Mouse (Mus musculus) regulatory T cell (primary cell): Measurements from ENCODE around the gene Cubn.

Experiments used
- in situ Hi-C: fragments of 300-600 bp; cut with MboI, MseI; formaldehyde crosslinking; loops from one replicate; pipeline ENCODE4 v1.15.1; 2025; ENCODE audit warnings: high pct_unique_total_duplicates

Cubn gene

DNA sequence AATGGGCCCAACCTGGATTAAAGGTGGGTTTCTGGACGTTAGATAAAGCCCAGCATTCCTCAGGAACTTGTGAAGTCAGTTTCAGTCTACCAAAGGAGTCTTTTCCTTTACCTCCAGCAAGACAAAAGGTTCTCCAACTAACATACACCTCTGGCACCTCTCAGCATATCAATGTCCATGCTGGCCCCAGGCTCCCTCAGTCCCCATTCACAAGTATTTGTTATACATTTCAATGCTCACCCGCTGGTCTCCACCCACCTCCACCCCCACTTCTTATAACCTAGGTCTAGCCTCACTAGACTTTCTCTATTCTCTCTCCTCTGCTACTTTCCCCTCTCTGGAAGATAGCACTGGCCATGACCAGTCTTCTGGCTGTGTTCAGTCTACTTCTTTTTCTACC lies 121.1 kb downstream of the Cubn start:
- in situ Hi-C loops, result no loop called here

DNA sequence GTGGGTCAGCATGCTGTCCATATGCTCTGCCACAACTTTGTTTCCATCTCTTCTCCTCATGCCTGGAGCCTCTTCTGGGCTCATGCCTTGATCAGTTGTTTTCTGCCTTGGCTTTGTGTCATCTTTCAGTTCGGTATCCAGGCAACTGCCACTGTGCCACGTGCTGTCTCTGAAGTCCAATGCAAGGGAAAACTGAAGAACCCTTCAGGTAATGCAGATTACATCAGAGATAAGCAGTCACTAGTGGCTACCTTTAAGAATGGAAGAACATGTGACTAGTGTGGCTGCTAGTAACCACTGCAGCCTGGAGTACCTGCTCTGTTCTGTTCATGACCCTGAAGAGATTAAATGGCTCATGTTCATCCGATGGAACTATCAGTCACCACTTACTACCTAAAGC lies 123.1 kb downstream of the Cubn start:
- in situ Hi-C loops, result no loop called here

DNA sequence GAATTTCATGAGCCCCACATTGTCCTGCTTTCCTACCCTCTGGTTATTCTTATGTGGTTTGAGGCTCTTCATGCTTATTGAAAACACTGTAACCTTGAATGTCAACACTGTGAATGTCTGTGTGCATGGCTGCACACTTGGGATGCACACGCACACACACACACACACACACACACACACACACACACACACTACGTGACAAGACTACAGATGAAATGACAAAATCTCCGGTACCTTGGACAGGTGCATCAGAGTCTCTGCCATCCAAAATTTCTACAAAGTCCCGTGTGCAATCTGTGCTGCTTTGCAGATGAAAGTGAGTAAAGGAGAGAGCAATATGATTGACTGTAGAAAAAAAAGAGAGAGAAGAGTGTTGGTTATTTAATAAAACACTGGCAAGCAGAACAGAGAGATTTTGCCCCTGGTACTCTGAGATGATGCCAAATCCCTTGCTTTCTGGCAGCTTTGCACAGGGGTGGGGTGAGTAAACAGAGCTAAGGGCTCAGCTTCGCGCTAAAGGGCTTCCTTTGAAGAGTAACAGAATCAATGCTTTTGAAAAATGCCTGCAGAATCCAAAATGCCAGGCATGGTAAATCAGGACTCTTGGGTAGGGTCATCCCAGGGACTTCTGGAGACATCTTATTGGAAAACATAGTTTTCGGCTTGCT lies 133.6 kb downstream of the Cubn start:
- in situ Hi-C loops, result loop anchor here (10.0 kb wide), 1 partner anchor 947 kb away; no protein-coding TSS in a partner anchor

DNA sequence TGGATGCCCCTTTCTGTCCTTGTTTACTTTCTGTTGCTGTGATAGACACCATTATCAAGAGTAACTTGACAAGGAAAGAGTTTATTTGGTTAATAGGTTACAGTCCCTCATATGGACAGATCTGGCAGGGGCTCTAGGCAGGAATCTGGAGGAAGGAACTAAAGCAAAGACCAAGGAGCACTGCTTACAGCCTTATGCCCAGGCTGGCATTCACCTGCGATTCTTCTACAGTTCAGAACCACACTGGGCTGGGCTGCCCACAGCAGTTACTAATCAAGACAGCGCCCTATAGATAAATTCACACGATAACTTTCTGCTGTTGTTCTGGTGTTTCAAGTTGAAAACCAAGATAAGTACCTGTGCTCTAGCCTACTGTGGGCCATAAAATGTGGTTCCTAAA lies 138.8 kb downstream of the Cubn start:
- in situ Hi-C loops, result loop anchor here (10.0 kb wide), 1 partner anchor 952 kb away; no protein-coding TSS in a partner anchor

DNA sequence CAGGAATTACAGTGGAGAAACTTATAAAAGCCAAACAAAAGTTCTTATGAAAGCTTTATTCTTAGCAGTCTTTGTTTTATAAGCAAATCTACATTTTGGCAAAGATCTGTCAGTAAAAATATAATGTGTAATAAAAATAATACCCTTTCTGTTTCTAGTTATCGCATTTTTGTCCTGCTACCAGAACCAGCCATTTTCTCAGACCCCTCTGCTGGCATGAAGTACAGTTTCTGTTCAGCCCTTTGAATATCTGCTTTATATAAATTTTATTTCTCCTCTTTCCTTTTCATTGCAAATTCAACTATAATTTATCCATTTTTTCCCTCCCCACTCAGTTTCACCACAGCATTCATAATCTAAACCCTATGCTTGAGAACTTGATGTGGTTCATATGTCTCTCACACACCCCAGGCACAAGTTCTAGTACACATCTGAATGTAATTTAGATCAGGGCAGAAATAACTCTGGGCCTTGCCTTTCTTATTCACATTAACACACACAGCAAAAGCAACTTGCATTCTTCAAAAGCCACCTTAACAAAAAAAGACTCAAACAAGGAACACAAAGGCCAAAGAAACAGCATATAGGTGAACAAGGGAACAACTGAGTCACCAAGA lies 139.4 kb downstream of the Cubn start:
- in situ Hi-C loops, result loop anchor here (10.0 kb wide), 1 partner anchor 953 kb away; no protein-coding TSS in a partner anchor

DNA sequence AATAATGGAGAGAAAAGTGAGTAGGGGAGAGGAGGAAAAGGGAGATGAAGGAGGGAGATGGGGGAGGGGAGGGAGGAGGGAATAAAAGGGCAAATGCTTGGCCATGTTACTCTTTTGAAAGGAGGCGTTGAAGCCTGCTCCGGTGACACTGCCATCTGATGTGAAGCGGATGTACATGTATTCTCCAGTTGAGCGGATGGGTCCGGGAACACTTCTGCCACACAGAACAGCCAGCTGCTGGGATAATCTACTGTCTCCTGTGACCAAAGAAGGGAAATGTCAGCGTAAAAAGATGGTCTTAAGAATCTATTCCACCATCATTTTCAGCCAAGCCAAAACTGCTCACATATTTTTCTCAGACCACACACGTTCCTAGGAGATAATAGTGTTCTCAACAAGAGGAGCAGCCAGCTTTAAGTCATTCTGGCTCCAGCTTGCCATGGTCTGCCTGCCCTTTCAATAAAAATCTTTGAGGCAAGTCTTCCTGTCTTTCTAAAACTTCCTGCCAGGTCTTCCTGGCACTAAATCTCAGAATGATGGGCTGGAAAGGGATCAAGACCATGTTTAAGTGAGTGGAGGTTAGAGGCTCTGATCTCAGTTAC lies 149.2 kb downstream of the Cubn start:
- in situ Hi-C loops, result no loop called here

DNA sequence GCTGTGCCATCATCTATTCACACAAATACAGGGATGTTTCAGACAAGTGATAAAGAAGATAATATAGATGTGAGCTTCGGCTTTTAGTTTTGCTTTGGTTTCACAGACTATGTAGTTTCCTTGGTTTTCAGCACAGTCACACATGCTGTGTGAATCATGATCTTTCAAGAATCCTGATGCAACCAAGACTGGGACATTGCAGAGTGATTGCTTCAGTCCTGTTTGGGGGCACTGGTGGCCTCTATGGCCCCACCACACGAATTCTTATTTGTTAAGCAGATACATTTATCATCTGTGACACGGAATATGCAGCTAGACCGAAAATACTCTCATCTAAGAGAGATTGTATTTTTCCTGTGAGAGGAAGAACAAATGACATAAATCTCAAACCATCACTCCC lies 156.2 kb downstream of the Cubn start:
- in situ Hi-C loops, result no loop called here

DNA sequence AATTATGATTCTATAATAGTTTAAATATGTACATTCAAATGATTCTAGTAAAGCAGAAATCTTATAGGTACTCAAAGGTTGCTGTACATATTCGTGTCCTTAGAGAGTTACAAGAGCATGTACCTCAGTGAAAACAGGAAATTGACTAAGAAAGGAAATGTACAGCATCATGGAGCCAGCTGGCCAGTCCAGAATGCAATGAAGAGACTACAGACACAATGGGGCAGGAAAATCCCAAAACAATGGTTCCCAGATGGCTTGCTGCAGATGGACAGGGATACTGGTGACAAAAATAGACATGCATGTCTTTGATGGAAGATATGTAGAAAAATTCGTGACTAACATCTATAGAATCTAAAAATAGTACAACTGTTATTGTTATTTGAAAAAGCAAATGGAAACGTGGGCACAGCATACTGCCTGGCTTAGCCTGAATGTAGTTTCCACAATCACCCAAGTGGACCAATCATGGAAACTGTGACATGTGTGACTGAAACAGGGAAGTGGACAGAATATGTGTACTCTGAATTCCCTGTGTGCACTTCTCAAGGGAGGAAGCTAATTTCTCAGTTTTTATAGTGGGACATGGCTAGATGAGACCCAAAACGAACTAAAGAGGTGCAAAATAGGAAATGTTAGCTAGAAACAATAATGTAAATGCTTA lies 161.7 kb downstream of the Cubn start:
- in situ Hi-C loops, result no loop called here

DNA sequence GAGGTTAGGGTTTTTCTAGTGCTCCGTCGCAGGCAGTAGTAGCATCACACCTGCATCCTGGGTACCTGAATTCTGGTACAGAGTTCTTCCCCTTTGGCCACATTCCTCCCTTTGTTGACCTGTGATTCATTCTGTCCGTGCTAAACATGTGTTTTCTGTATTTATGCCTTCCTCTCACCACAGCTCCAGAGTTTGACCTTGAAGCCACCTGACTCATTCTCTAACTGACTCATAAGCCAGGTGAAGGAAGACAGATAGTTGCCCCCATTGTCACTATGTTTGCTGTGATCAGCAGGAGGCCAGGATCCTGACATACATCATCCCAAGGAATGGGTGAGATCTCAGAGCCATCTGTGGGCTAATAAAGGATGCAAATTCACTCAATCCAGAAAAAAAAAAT lies 188.2 kb downstream of the Cubn start:
- in situ Hi-C loops, result no loop called here

DNA sequence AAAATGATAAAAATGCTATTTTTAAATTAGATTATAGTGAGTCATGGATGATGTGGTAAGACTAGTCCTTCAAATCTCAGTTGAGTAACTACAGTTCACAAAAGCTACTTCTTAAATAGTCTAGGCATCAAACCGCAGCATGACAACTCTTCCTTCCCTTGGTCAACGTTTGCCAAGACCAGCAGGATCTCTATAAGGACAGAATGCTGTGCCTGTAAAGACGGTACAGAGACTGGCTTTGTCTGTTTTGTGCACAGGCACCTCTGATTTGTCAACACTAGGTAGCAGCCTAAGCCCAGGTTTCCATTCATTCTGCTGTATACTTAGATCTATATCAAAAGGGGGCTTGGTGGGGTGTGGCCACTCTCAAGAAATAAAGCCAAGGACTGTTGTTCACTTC lies 192.6 kb downstream of the Cubn start:
- in situ Hi-C loops, result no loop called here

DNA sequence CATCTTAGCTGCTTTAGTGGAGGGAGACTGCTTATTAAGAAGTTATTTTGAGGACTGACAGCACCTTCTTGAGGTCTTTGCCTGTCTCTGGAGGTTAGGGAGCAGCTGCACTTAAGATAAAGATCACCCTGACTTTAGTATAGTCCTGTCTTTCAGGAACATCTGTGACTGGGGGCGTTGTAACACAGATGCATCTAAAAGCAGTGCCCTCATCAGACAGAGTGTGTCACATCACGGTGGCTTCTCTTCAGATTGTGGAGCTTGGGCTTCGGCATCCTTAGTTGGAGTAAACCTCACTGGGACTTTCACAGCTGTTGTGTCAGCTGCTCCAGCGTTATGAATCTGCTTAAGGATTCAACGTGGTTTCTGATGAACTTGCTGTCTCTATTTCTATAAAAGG lies 193.9 kb downstream of the Cubn start:
- in situ Hi-C loops, result no loop called here

DNA sequence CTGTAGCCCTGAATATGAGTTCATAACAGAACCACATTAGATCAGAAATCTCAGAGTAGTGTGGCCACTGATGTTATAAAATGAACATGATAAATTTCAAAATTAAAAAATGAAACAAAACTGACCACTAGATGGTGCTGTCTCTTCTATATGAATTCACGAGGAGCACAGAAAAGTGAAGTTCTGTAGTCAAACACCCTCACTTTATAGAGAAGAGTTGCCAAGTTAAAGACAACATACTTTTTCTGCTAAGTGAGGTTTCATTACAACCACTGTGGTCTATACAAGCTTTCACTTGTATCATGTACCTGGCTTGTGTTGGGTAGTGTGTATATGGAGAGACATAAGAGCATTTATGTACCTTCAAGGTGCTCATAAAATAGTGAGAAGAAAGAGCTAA lies 201.0 kb downstream of the Cubn start:
- in situ Hi-C loops, result no loop called here

DNA sequence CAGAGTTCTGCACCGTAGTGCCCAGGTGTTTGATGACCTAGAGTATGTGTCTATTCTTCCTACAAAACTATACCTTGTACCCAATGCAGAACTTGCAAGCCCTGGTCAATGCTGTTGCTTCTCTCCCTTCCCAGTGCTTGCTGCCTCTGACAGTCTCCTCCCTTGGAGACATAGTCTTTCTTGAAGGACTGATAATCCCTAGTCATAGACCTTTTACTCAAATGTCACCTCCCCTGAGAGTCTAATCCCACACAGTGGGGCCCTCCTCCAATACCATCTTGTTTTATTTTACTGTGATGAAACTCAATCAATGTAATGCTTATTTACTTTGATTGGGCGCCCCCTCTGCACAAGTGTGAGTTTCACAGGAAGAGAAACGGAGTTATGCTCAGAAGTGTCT lies 201.5 kb downstream of the Cubn start:
- in situ Hi-C loops, result no loop called here

DNA sequence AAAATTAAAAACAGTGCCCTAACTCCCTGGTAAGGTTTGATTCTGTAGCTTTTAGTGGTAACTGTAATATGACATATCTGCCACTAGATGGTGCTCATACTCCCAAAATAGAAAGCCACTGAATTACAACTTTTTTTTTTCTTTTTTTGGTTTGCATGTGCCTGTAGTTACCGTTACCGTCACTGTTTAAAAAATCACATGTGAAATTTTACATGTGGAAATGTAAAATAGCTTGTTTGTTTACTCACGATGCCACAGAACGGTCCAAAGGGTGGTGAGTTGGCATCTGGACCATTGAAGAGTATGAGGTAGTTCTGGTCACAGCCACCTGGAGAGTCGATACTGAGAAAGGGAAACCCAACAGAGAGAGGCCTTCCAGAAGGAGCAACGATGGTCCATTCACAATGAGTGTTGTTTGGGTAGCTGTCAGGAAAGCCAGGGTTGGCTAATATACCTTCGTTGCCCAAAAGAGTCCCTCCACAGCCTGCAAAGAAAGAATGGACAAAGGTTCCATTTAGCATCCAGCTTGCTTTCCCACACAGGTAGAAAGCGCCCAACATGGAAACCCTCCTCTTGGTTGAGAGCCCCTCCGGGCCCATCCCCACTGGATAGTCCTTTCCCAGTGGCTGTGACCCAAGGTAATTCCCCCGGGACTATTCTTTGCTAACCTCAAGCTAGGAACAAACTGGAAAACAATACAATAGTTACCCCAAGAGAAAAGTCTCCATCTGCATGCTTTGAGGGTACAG lies 213.3 kb downstream of the Cubn start:
- in situ Hi-C loops, result no loop called here

DNA sequence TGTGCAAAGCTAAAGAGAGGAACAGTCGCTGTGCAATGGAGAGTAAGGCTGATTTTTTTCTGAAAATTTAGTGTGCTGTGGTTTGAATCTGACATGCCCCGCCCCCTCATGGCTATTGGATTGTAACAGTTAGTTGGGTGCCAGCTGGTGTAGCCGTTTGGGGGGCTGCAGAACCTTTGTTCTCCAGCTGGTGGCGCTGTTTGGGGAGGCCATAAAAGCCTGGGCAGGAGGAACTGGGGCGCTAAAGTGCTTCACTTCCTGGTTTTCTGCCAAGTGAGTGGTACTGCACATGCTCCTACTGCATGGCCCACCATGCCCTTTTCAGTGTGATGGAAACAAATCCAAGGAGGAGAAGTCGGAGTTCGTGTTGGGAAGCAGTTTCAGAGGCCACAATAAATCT lies 215.7 kb downstream of the Cubn start:
- in situ Hi-C loops, result no loop called here

DNA sequence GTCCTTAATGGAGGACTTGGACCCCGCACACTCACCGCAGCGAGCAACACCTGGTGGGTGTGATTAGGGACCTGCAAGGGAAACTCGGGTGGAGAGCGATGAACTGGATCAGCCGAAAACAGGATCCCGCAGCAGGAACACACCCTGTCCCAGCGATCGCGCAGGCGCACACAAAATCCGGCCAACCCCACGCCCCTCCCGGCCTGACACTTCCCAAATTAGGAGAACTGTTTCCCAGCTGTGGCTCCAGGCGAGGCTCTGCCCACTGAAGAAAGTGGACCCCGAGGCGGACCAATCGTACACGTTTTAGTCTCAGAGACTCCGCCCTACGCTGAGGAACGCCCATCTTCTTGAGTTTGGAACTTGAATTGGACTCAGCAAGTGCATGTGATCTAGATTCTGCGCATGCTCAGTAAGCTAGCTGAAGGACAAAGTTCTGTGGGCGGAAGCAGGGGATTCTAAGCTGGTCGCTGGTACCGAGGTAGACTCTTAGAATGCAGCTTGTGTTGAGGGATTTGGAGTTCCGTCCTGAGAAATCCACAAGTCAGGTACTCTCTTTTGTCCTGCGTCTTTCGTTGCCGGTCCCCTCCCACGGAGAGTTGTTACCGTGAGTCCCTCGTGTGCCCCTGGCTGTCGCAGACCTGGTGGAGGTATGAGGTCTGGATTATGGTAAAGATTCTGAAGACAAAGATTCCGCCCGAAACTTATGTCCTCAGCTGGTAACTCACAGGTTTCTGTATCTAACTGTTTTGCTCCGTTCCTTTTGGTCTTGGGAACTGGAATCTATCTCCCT lies 220.3 kb downstream of the Cubn start, which contains the start of gene Rsu1:
Rsu1 (minus strand) TSS at position 251 of the 793 bp plus-strand sequence.
- in situ Hi-C loops, result loop anchor here (5.0 kb wide), 1 partner anchor 521 kb away; the partner anchor contains the start of gene St8sia6

DNA sequence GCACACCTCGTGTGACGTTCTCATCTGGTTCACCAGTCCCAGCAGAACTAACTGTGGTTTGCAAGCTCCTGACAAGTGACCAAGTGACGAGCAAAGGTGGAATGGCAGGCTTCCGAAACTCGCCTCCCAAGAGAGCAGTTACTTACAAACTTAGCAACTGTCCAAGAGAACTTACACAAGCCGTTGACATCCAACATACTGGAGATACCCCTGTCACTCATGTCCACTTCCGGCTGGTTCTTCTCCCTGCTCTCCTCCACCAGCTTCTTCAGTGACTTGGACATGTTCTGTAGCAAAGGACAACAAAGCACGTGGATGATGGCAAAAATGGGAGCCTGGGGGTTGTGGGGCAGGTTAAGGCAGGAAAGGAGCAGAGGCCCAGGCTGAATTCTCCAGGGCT lies 220.9 kb downstream of the Cubn start:
- in situ Hi-C loops, result loop anchor here (5.0 kb wide), 1 partner anchor 522 kb away; the partner anchor contains the start of gene St8sia6

DNA sequence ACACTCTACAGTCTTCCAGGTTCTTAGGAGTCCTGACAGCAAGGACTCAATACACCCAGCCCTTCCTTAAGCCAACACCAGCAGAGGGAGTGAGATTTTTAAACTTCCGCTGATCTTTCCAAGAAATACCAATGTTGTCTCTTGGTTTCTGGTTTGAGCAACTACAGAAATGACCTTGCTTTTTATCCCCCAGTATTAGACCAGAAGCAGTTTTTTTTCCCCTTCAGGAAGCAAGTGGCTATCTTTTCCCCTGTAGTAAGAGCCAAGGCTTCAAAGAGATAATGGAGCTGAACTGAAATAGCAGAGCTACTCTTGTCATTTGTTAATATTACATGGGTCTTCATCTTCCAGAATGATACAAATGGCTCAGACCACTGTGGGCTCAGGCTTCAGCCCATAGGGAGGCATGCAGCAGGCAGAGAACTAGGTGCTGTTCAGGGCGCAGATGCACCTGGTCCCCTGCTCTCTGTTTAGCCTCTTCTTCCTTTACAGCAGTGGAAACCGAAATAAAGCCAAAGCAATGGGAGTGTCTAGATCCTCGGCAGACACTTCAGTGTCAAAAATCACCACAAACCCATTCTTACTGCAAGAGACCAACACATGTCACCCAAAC lies 222.8 kb downstream of the Cubn start:
- in situ Hi-C loops, result no loop called here

DNA sequence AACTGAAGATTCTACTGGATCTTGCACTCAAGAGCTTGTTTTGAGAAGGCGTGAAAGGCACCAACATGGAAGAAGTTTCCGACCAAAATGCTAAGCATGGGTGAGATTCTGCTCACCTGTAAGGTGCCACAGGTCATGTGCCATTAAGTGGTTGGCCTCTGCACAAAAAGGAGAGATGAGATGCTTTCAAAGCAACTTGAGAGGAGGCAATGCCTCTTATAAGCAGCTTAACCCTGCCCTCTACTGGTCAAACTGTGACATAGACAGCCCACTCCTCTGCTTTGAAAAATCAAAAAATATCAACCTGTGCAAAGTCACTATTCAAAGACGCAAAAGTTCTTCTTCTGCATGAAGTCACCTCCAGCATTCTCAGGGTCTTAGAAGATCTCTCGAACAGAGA lies 226.7 kb downstream of the Cubn start:
- in situ Hi-C loops, result no loop called here

DNA sequence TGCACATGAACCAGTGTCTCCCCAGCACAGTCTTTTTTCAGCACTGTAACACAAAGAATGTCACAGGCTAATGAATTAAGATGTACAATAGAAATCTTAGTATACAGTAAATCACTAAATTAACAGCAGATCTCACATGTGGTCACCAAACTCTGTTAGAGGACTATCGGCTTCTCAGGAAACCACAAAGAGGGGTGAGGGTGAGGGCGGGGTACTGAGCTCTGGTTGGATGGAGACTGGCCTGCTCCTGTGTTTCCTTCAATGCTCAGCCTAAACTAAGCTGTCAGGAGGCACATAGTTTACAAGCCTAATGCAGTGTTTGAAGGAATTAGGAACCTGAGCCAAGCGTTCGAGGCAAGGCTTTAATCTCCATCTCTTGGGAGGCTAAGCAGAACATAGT lies 228.5 kb downstream of the Cubn start:
- in situ Hi-C loops, result no loop called here
